Mouse (Mus musculus): ENCODE measurements at regions not wholly inside any gene's neighbourhood (a gene's known extent, or its start where the extent isn't known, plus 50 kb on each side); places are given as distances from the start of the nearest gene placed in this dataset.
"Not testable (repeated sequence)": the region's sequence is repeated elsewhere in the genome, so short reads cannot be mapped to it uniquely, and the experiment has no call there.

- no peak for DNase-seq (ENCODE audit: extremely low spot score, low spot score)
Observed at GRCm38 (mm10) chr9:30697533-30697932, 224.7 kb downstream of the Adamts15 start.

GRCm38 (mm10) chr9:30668095-30668494, 241.2 kb downstream of the Snx19 start:
- no peak for DNase-seq (ENCODE audit: extremely low spot score, low spot score)

GRCm38 (mm10) chr9:30662456-30662855, 235.5 kb downstream of the Snx19 start:
- DNase-seq (ENCODE audit: extremely low spot score, low spot score): no peak

- no peak for DNase-seq (ENCODE audit: extremely low spot score, low spot score)
Observed at GRCm38 (mm10) chr9:30653961-30654360, 227.1 kb downstream of the Snx19 start.

GRCm38 (mm10) chr9:30653210-30653609, 226.3 kb downstream of the Snx19 start:
- DNase-seq (ENCODE audit: extremely low spot score, low spot score): no peak

GRCm38 (mm10) chr9:30649392-30650054, 222.6 kb downstream of the Snx19 start:
- DNase-seq (ENCODE audit: extremely low spot score, low spot score): no peak

GRCm38 (mm10) chr9:30633741-30634470, 207.0 kb downstream of the Snx19 start:
- no peak for DNase-seq (ENCODE audit: extremely low spot score, low spot score)

GRCm38 (mm10) chr9:30632164-30633146, 205.5 kb downstream of the Snx19 start:
- DNase-seq (ENCODE audit: extremely low spot score, low spot score): peak; percentile 20

GRCm38 (mm10) chr9:30625635-30626034, 198.7 kb downstream of the Snx19 start:
- no peak for DNase-seq (ENCODE audit: extremely low spot score, low spot score)

GRCm38 (mm10) chr9:30625090-30625489, 198.2 kb downstream of the Snx19 start:
- no peak for DNase-seq (ENCODE audit: extremely low spot score, low spot score)

- DNase-seq (ENCODE audit: extremely low spot score, low spot score): no peak
Observed at GRCm38 (mm10) chr9:30624481-30624880, 197.6 kb downstream of the Snx19 start.

- no peak for DNase-seq (ENCODE audit: extremely low spot score, low spot score)
Observed at GRCm38 (mm10) chr9:30619325-30619724, 192.4 kb downstream of the Snx19 start.

- DNase-seq (ENCODE audit: extremely low spot score, low spot score): no peak
Observed at GRCm38 (mm10) chr9:30618181-30618580, 191.3 kb downstream of the Snx19 start.

GRCm38 (mm10) chr9:30613715-30614114, 186.8 kb downstream of the Snx19 start:
- DNase-seq (ENCODE audit: extremely low spot score, low spot score): no peak

- no peak for DNase-seq (ENCODE audit: extremely low spot score, low spot score)
Observed at GRCm38 (mm10) chr9:30613003-30613552, 186.2 kb downstream of the Snx19 start.

- DNase-seq (ENCODE audit: extremely low spot score, low spot score): no peak
Observed at GRCm38 (mm10) chr9:30610328-30610727, 183.4 kb downstream of the Snx19 start.

GRCm38 (mm10) chr9:30599756-30600155, 172.8 kb downstream of the Snx19 start:
- peak; percentile 6 for DNase-seq (ENCODE audit: extremely low spot score, low spot score)

- no peak for DNase-seq (ENCODE audit: extremely low spot score, low spot score)
Observed at GRCm38 (mm10) chr9:30597691-30598090, 170.8 kb downstream of the Snx19 start.

- DNase-seq (ENCODE audit: extremely low spot score, low spot score): not testable (repeated sequence)
Observed at GRCm38 (mm10) chr9:30597092-30597491, 170.2 kb downstream of the Snx19 start.

- no peak for DNase-seq (ENCODE audit: extremely low spot score, low spot score)
Observed at GRCm38 (mm10) chr9:30592601-30593000, 165.7 kb downstream of the Snx19 start.

- peak; percentile 11 for DNase-seq (ENCODE audit: extremely low spot score, low spot score)
Observed at GRCm38 (mm10) chr9:30591246-30591645, 164.3 kb downstream of the Snx19 start.
